8 mouse cellular contexts compared by ENCODE assay signal in genomic region chr19:5098363-5099143, GRCm38 (mm10). TPM values are rescaled to one million over a fixed set of nuclear protein-coding genes. Genes with fewer than 3 reads are reported as not detected.
DNase-seq lines count a peak whose midpoint lies in the region; ATAC-seq and TF ChIP-seq lines count a peak whose summit lies in the region.

Cnih2 (minus strand) TSS chr19:5098521.

- H3K36me3 ChIP-seq in G1E (replicated peaks), result peaks cover 56% of the 10 kb centered on the region
- H3K36me3 ChIP-seq in small intestine, adult 2 months (ENCODE audit: control insufficient read depth, insufficient read depth, low read length), result peaks cover 34% of the 10 kb centered on the region

- DNase-seq in frontal cortex, postnatal 25 days (ENCODE audit: low spot score in 2 of 2), result no peak
- peak; percentile 80 for DNase-seq in G1E (ENCODE audit: low spot score)
- DNase-seq in embryo, embryonic 9.5 days (ENCODE audit: extremely low spot score), result peak; percentile 81
- DNase-seq in heart, postnatal 10 days, result peak; percentile 69 to 70
- peak; percentile 71 to 82 for DNase-seq in layer of hippocampus, postnatal 10 days (ENCODE audit: low spot score in 2 of 2)
- DNase-seq in lung, postnatal 14 days, result peak; percentile 56

- H3K4me1 ChIP-seq in G1E (ENCODE audit: insufficient read depth, low read depth, low read length), result peaks cover 47% of the 10 kb centered on the region
- H3K4me1 ChIP-seq in small intestine, adult 2 months (ENCODE audit: control insufficient read depth, insufficient read depth, insufficient read length, low read length), result peaks cover 5% of the 10 kb centered on the region; the same call in 1 of the 2 replicates

- ATAC-seq in frontal cortex, adult (ENCODE audit: low TSS enrichment), result peak; percentile 25; the same call in 1 of the 2 replicates
- no peak for ATAC-seq in G1E (ENCODE audit: extremely low read depth, insufficient number of reproducible peaks, low FRiP score, poor library complexity, severe bottlenecking)

- no peak for TF ChIP-seq POLR2A in small intestine, adult 2 months (IDR thresholded peaks at IDR 0.05; ENCODE audit: low read depth, low read length)

- intact Hi-C loops in heart, postnatal 10 days (cut with DNase I), result no loop called here

- TF ChIP-seq CTCF in G1E (IDR thresholded peaks at IDR 0.05; ENCODE audit: low read depth, low read length), result no peak
- TF ChIP-seq CTCF in small intestine, adult 2 months (IDR thresholded peaks at IDR 0.05; ENCODE audit: extremely low read depth, insufficient read length, insufficient replicate concordance, low read depth, low read length), result no peak

- no peak within 1 kb of the TSS for H3K27ac ChIP-seq in small intestine, adult 2 months (ENCODE audit: insufficient read depth, low read depth, low read length)

- peaks cover 17% of the 10 kb centered on the region for H3K27me3 ChIP-seq in G1E (ENCODE audit: insufficient read depth, low read length)
- H3K27me3 ChIP-seq in small intestine, adult 2 months (ENCODE audit: control insufficient read depth, insufficient read depth, low read length), result no peaks in the 10 kb centered on the region

- peak within 1 kb of the TSS; percentile 68; the same call in 1 of the 2 replicates for H3K4me3 ChIP-seq in G1E (ENCODE audit: low read depth, low read length)
- H3K4me3 ChIP-seq in small intestine, adult 2 months (ENCODE audit: low read depth, low read length), result peak within 1 kb of the TSS; percentile 41

- no peaks in the 10 kb centered on the region for H3K9me3 ChIP-seq in G1E (replicated peaks)

- WGBS in small intestine, adult 2 months, result 9% methylated on average over 48 of the region's 48 CpGs

RNA-seq across cellular contexts. Expression of gene Cnih2, which starts in this region (rescaled TPM):
- total RNA-seq in G1E (2014; fragmentation: Nextera tagmentation), result 0.53 and 2.1 TPM in 2 replicates
- total RNA-seq in G1E (2017), result not detected in 2 replicates
- polyA plus RNA-seq in G1E (2012), result 1.6 and 1.9 TPM in 2 replicates
- total RNA-seq in heart, postnatal 10 days (2021), result under 1 TPM; 0.57 to 0.82 TPM
- total RNA-seq in layer of hippocampus, postnatal 10 days (2021), result 100 to 1,000 TPM; 743 to 783 TPM
- polyA plus RNA-seq in small intestine, adult 2 months (2012; rRNA removed), result 1.3 and 1.5 TPM in 2 replicates

Comparison
In these comparisons a context has a peak if more than half of its experiments do, and no peak if none do; other contexts are left out.
1. RNA of gene Cnih2 (total RNA-seq): 743 to 783 TPM in layer of hippocampus, postnatal 10 days; 0.53 to 2.1 TPM in G1E and 0.57 to 0.82 TPM in heart, postnatal 10 days; every median in the first group is over 100 times any median in the second.
2. Peak in DNase-seq in heart, postnatal 10 days; RNA of the gene not detected or under 1 TPM.
3. DNase-seq: peak in G1E (single experiment), embryo, embryonic 9.5 days (single experiment), layer of hippocampus, postnatal 10 days (2 of 2) and lung, postnatal 14 days (single experiment); none in frontal cortex, postnatal 25 days (0 of 2).